Mouse (Mus musculus): ENCODE data around the gene Ddx46.
"Not testable (repeated sequence)": the region's sequence is repeated elsewhere in the genome, so short reads cannot be mapped to it uniquely, and the experiment has no call there.

GRCm38 (mm10) chr13:55640480-55640879 is 5.7 kb downstream of the Ddx46 start:
- peak; percentile 83; the same call in 1 of the 2 replicates for TF ChIP-seq CTCF (IDR thresholded peaks at IDR 0.05; ENCODE audit: extremely low read depth, insufficient read length, insufficient replicate concordance, low read depth, low read length)
- not testable (repeated sequence) for TF ChIP-seq POLR2A (IDR thresholded peaks at IDR 0.05; ENCODE audit: low read depth, low read length)

Data from small intestine, adult 2 months (tissue).